Mouse (Mus musculus): ENCODE measurements around the gene 1700003H04Rik. TPM values are rescaled to one million over a fixed set of nuclear protein-coding genes. Genes with fewer than 3 reads are reported as not detected.

The 1700003H04Rik gene
- polyA plus RNA-seq, 1 experiment from 2014 or later: not detected

DNA sequence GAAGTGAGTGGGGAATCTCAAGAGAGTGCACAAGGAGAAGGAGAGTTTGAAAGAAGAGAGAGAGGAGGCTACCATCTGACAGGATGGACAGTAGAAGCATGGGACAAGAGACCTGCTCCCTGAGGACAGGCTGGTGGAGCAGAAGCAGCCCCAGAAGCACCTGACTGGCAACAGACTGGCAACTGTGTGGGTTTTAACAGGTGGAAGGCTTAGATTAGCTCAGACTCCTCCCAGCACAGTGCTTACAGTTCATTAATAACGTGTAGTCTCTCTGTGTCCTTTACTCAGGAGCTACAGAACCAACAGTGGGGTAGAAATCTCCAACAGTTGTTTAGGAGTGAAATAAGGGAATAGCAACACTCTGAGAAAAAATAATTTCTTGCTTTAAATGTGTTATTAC is 44.3 kb downstream of the 1700003H04Rik start:
- Histone ChIP-seq H3K27ac (no peak overlapping the region), H3K9ac (no peak overlapping the region), H3K4me3 (replicated peaks) (no peak overlapping the region), H3K4me1 (no peaks in the 10 kb centered on the region), H3K9me3 (no peaks in the 10 kb centered on the region), H3K4me2 (no peak overlapping the region), H3K36me3 (replicated peaks) (no peaks in the 10 kb centered on the region), H3K27me3 (no peaks in the 10 kb centered on the region)
- WGBS: 65% methylated on average over 1 of the region's 1 CpGs
- no peak for ATAC-seq (ENCODE audit: low FRiP score)

DNA sequence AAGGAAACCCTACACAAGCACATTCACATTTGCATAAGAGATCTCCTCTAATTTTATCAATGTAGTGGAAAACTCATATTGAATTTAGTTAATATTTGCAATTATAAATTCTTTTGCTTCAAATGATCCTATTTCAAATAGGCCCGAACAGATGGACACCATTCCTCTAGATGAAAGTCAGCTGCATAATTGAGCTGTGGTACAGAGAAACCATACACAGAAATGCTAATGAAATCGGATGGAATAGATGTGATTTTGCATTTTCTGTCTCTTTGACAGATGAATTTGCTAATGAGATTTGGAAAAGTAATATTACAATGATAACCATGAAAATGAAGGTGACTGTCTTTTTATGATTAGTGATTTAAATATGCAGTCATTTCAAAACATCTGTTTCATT is 62.1 kb downstream of the 1700003H04Rik start:
- Histone ChIP-seq H3K4me3 (replicated peaks) (no peak overlapping the region), H3K4me2 (no peak overlapping the region), H3K27me3 (no peaks in the 10 kb centered on the region), H3K9ac (no peak overlapping the region), H3K9me3 (no peaks in the 10 kb centered on the region), H3K27ac (no peak overlapping the region), H3K36me3 (replicated peaks) (no peaks in the 10 kb centered on the region), H3K4me1 (no peaks in the 10 kb centered on the region)
- 68% methylated on average over 2 of the region's 2 CpGs for WGBS
- ATAC-seq (ENCODE audit: low FRiP score): no peak

Other genes starting within 250 kb of the 1700003H04Rik start
- not detected in 2 replicates for gene 1700006A11Rik, start 155.1 kb downstream of the 1700003H04Rik start, polyA plus RNA-seq (2016; fragmentation: Nextera tagmentation; extraction: Ambion mirVana)

Measured in forebrain, embryonic 12.5 days (tissue).